Mouse (Mus musculus): ENCODE results near the gene Ibtk. TPM values are rescaled to one million over a fixed set of nuclear protein-coding genes. Genes with fewer than 3 reads are reported as not detected.

Ibtk gene
- polyA plus RNA-seq, 1 experiment: 6.1 TPM

DNA sequence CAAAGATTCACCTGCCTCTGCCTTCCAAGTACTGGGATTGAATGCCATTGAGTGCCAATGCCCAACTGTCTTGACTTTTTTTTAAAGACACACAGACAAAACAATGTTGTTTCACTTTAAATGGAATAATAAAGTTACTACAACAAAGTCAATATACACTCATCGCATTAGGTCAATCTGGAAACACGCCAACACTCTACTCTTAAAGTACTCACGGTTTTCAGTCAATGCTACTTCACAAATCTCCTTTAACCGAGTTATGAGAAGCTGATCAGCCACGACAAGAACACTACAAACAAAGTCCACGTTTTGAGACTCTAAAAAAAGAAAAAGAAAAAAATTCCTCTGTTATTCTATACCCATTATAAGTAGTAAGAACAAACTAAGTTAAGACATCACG, 31.8 kb downstream of the Ibtk start:
- 78% methylated on average over 7 of the region's 7 CpGs for WGBS
- TF ChIP-seq POLR2A (IDR thresholded peaks at IDR 0.05; ENCODE audit: low read depth, low read length) (no peak), CTCF (conservative IDR thresholded peaks at IDR 0.05; ENCODE audit: insufficient read depth, insufficient read length, low read depth, low read length) (no peak)
- Histone ChIP-seq H3K4me1 (ENCODE audit: control insufficient read depth, insufficient read depth, low read length) (no peaks in the 10 kb centered on the region), H3K4me3 (ENCODE audit: insufficient read depth, low read depth, low read length) (no peak overlapping the region), H3K27ac (ENCODE audit: insufficient read depth, low read depth, low read length) (no peak overlapping the region), H3K36me3 (ENCODE audit: control insufficient read depth, insufficient read depth, low read length) (peaks cover 17% of the 10 kb centered on the region), H3K27me3 (replicated peaks; ENCODE audit: control insufficient read depth, insufficient read depth, low read length) (no peaks in the 10 kb centered on the region)
- no peak for DNase-seq

DNA sequence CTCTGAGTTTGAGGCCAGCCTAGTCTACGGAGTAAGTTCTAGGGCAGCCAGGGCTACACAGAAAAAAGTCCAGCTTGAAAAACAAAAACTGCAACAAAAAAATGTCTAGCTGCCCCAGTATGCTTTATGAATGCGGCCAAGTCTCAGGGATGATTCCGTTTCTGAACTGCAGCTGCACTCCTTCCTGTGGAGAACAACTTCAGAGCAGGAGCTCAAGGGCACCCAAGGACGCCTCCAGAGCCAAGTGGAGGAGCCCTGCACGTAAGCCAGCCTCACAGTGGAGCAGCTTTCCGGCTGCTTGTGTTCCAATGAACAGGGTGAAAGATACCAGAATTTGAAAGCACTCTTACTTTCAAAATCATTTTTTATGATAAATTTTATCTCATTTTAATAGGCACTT, 41.8 kb downstream of the Ibtk start:
- no peak for TF ChIP-seq CTCF (conservative IDR thresholded peaks at IDR 0.05; ENCODE audit: insufficient read depth, insufficient read length, low read depth, low read length)
- TF ChIP-seq POLR2A (IDR thresholded peaks at IDR 0.05; ENCODE audit: low read depth, low read length): no peak
- WGBS: 91% methylated on average over 6 of the region's 6 CpGs
- H3K4me1 ChIP-seq (ENCODE audit: control insufficient read depth, insufficient read depth, low read length): no peaks in the 10 kb centered on the region
- H3K4me3 ChIP-seq (ENCODE audit: insufficient read depth, low read depth, low read length): no peak overlapping the region
- no peak overlapping the region for H3K27ac ChIP-seq (ENCODE audit: insufficient read depth, low read depth, low read length)
- peaks cover 8% of the 10 kb centered on the region for H3K36me3 ChIP-seq (ENCODE audit: control insufficient read depth, insufficient read depth, low read length)
- no peak for DNase-seq
- H3K27me3 ChIP-seq (replicated peaks; ENCODE audit: control insufficient read depth, insufficient read depth, low read length): no peaks in the 10 kb centered on the region

DNA sequence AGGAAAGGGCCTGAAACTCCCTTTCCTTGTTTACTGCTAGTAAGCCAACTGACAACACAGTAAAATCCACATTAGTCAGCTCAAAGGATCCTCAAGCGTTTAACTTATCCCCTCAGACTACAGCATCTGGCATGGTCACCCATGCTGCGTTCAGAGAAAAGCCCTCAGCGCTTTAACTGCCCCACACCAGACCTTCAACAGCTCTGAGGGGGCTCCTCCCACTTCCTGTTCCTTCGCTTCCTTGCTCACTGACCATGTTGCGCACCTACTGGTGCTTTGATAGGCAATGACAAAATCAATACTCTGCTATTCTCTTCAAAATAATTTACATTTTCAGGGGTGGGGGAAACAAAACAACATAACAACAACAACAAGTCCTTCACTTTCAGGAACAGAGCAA, 47.2 kb downstream of the Ibtk start:
- Histone ChIP-seq H3K4me1 (ENCODE audit: control insufficient read depth, insufficient read depth, low read length) (no peaks in the 10 kb centered on the region), H3K27ac (ENCODE audit: insufficient read depth, low read depth, low read length) (no peak overlapping the region), H3K36me3 (ENCODE audit: control insufficient read depth, insufficient read depth, low read length) (0 out of 2 replicates have a peak, but pooled peaks cover 4% of the 10 kb centered on the region), H3K27me3 (replicated peaks; ENCODE audit: control insufficient read depth, insufficient read depth, low read length) (no peaks in the 10 kb centered on the region), H3K4me3 (ENCODE audit: insufficient read depth, low read depth, low read length) (no peak overlapping the region)
- WGBS: 84% methylated on average over 5 of the region's 5 CpGs
- DNase-seq: no peak
- TF ChIP-seq POLR2A (IDR thresholded peaks at IDR 0.05; ENCODE audit: low read depth, low read length) (no peak), CTCF (conservative IDR thresholded peaks at IDR 0.05; ENCODE audit: insufficient read depth, insufficient read length, low read depth, low read length) (no peak)

DNA sequence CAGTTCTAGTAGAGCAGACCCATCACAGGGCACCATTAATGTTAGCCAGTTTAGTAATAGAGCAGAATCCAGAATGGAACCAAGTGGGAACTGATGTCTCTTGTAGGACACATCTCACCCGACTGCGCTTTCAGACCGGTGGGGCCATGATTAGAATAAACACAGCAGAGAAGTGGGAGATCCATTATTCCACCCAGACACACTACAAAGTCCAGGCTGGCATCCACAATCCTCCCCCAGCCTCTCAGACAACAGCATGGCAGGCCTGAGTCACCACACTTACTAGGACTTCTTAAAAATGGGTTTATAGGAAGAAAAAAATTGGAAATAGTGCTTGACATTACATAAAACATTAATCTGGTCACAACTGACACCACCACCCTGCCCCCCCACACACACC, 53.5 kb downstream of the Ibtk start:
- Histone ChIP-seq H3K4me1 (ENCODE audit: control insufficient read depth, insufficient read depth, low read length) (no peaks in the 10 kb centered on the region), H3K27ac (ENCODE audit: insufficient read depth, low read depth, low read length) (no peak overlapping the region), H3K4me3 (ENCODE audit: insufficient read depth, low read depth, low read length) (no peak overlapping the region), H3K27me3 (replicated peaks; ENCODE audit: control insufficient read depth, insufficient read depth, low read length) (no peaks in the 10 kb centered on the region), H3K36me3 (ENCODE audit: control insufficient read depth, insufficient read depth, low read length) (no peaks in the 10 kb centered on the region; the same call in 1 of the 2 replicates)
- no peak for DNase-seq
- TF ChIP-seq POLR2A (IDR thresholded peaks at IDR 0.05; ENCODE audit: low read depth, low read length) (no peak), CTCF (conservative IDR thresholded peaks at IDR 0.05; ENCODE audit: insufficient read depth, insufficient read length, low read depth, low read length) (no peak)
- 95% methylated on average over 3 of the region's 3 CpGs for whole genome bisulfite sequencing

DNA sequence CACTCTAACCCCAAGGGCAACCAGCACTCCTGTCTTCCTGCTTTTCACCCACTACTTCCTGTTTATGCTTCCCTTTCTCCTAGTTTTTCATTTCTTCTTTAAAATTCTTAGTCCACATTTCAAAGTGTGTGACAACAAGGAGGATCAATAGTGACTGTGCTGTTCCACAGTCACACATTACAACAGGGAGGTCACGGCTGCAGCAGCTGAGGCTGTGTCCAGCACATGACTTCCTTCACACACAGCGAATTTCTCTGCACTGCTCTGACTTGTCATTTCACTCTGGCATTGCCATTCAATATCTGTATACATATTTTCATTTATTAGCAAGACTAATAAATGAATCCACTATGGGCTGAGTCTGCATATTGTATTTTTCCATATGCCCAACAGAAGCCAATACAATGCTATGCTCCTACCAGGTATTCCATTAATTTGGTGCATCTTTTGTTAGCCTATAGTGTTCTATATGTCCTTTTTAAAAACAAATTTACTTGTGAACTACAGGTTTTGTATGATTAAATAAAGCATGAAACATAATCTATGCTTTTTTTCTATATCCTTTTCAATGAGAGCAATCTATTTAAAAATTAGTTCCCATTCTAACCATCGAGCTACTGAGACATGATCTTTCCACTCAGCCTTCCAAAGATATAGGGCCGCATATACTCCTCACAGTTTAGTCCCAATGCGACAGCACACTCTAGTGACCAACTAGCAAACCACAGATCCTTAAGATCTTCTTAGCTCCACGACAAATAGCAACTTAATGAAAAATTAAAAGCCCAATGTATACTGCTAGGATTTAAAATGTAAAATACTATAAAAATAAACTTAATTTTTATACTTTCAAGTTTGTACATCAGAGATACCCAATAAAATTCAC, 55.7 kb downstream of the Ibtk start:
- DNase-seq: no peak
- H3K4me3 ChIP-seq (ENCODE audit: insufficient read depth, low read depth, low read length): no peak overlapping the region
- TF ChIP-seq POLR2A (IDR thresholded peaks at IDR 0.05; ENCODE audit: low read depth, low read length): no peak
- TF ChIP-seq CTCF (conservative IDR thresholded peaks at IDR 0.05; ENCODE audit: insufficient read depth, insufficient read length, low read depth, low read length): no peak
- H3K4me1 ChIP-seq (ENCODE audit: control insufficient read depth, insufficient read depth, low read length): no peaks in the 10 kb centered on the region
- H3K27me3 ChIP-seq (replicated peaks; ENCODE audit: control insufficient read depth, insufficient read depth, low read length): no peaks in the 10 kb centered on the region
- H3K27ac ChIP-seq (ENCODE audit: insufficient read depth, low read depth, low read length): no peak overlapping the region
- peaks cover 4% of the 10 kb centered on the region; the same call in 1 of the 2 replicates for H3K36me3 ChIP-seq (ENCODE audit: control insufficient read depth, insufficient read depth, low read length)
- WGBS: 52% methylated on average over 6 of the region's 6 CpGs

DNA sequence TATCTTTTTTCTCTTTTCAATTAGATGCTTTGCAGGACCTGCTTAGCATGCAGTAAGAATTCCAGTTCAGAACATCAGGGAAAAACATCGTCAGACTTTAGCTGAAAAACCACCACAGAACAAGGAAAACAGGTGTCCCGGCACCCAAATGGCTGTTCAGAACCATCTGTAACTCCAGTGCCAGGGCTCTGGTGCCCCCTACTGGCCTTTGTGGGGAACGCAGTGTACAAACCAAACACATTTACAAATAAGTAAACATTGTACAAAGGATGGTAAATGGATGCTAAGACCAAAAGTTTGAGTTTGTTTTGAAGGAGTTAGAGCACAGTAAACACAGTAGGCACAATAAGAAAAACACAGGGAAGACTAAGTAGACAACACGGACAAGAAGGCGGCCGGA, 64.1 kb downstream of the Ibtk start:
- DNase-seq: peak; percentile 12
- Histone ChIP-seq H3K4me1 (ENCODE audit: control insufficient read depth, insufficient read depth, low read length) (no peaks in the 10 kb centered on the region), H3K27me3 (replicated peaks; ENCODE audit: control insufficient read depth, insufficient read depth, low read length) (no peaks in the 10 kb centered on the region), H3K4me3 (ENCODE audit: insufficient read depth, low read depth, low read length) (no peak overlapping the region), H3K36me3 (ENCODE audit: control insufficient read depth, insufficient read depth, low read length) (peaks cover 5% of the 10 kb centered on the region; the same call in 1 of the 2 replicates), H3K27ac (ENCODE audit: insufficient read depth, low read depth, low read length) (no peak overlapping the region)
- TF ChIP-seq CTCF (conservative IDR thresholded peaks at IDR 0.05; ENCODE audit: insufficient read depth, insufficient read length, low read depth, low read length) (peak; percentile 54), POLR2A (IDR thresholded peaks at IDR 0.05; ENCODE audit: low read depth, low read length) (no peak)
- 92% methylated on average over 6 of the region's 6 CpGs for WGBS

DNA sequence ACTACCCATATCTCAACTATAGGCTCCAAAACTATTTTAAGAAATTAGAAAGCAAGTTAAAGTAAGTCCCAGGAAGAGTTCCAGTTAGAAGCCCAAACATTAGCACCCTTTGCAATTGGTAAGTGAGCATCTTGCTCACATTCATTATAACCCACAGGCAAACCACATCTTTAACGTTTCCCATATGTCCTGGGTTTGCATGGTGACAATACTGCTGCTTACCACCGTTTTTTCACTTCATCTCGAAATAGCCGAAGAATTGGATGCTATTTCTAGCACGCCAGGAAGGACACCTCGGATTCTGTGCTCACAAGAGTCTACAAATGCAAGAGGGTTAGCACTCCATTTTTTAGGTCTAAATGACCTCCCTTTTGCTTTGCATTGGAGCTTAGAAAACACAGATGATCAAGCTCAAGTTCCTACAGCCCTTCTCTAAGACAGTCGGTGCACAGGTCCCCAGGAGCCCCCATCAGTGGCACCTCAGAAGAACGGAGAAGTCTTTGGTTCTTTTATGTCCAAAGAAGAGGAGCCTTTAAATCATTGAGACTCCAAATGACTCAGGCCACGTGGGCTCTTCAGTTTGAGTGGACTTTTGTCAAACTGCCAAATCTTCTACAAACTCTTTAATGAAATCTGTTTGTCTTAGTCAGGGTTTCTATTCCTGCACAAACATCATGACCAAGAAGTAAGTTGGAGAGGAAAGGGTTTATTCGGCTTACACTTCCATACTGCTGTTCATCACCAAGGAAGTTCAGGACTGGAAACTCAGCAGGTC, 73.8 kb downstream of the Ibtk start:
- no peaks in the 10 kb centered on the region for H3K36me3 ChIP-seq (ENCODE audit: control insufficient read depth, insufficient read depth, low read length)
- no peak overlapping the region for H3K27ac ChIP-seq (ENCODE audit: insufficient read depth, low read depth, low read length)
- H3K4me3 ChIP-seq (ENCODE audit: insufficient read depth, low read depth, low read length): no peak overlapping the region
- no peak for DNase-seq
- H3K27me3 ChIP-seq (replicated peaks; ENCODE audit: control insufficient read depth, insufficient read depth, low read length): no peaks in the 10 kb centered on the region; the same call in 1 of the 2 replicates
- TF ChIP-seq CTCF (conservative IDR thresholded peaks at IDR 0.05; ENCODE audit: insufficient read depth, insufficient read length, low read depth, low read length) (no peak), POLR2A (IDR thresholded peaks at IDR 0.05; ENCODE audit: low read depth, low read length) (no peak)
- H3K4me1 ChIP-seq (ENCODE audit: control insufficient read depth, insufficient read depth, low read length): no peaks in the 10 kb centered on the region
- 70% methylated on average over 10 of the region's 10 CpGs for WGBS
